Mouse (Mus musculus) heart, adult 2 months (tissue): ENCODE data around the gene Fgfr2.

Source experiments
- CTCF ChIP-seq: fragments of 200-600 bp; IDR thresholded peaks from 2 replicates; pipeline ENCODE4 v1.8.1; 2022; ENCODE audit warnings: antibody characterized with exemption, mild to moderate bottlenecking, moderate library complexity
- POLR2A ChIP-seq: fragments of 200-500 bp; IDR thresholded peaks from 2 replicates; pipeline ENCODE4 v1.6.1; 2011; ENCODE audit warnings: mild to moderate bottlenecking, low read depth, low read length, control low read depth; ENCODE audit not compliant: insufficient read depth

- TF ChIP-seq CTCF (no peak), POLR2A (no peak)
Observed at GRCm38 (mm10) chr7:131609677-131610076, 1513.5 kb downstream of the Fgfr2 start.
